Mouse (Mus musculus): ENCODE measurements around the gene Hebp2.

GRCm38 (mm10) chr10:18494249-18494648 is 51.6 kb downstream of the Hebp2 start:
- TF ChIP-seq POLR2A (IDR thresholded peaks at IDR 0.05; ENCODE audit: borderline replicate concordance, control insufficient read depth, low read depth, low read length) (no peak), CTCF (IDR thresholded peaks at IDR 0.05; ENCODE audit: control insufficient read depth, insufficient read depth, low read length) (no peak)

All from bone marrow, adult 2 months (tissue).